ENCODE assay signal across 36 mouse cellular contexts in the genomic region with DNA sequence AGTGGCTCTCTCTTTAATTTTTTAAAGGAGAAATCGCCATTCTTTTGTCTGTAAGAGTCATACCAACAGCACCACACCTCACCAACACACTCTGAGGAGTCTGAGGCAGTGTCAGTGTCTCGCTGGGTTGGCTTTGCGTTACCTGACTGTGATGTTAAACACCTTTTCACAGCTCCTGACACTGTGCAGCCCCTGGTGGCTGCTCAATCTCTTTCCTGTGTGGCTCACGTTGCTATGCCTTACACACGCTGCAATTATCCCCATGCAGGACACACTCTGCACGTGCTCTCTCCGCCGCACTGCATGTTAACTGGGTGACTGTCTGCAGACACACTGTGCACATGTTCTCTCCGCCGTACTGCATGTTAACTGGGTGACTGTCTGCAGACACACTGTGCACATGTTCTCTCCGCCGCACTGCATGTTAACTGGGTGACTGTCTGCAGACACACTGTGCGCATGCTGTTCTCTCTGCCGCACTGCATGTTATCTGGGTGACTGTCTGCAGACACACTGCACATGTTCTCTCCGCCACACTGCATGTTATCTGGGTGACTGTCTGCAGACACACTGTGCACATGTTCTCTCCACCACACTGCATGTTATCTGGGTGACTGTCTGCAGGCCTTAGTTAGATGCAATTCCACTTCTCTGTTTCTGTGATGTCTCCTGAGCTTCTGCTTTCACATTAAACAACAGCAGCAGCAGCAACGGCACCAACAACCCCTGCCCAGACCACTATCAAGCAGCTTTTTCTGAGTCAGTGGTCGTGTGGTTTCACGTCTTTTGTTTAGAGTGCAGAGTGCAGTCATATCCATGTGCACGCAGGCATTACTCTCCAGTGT. TPM values are rescaled to one million over a fixed set of nuclear protein-coding genes. Genes with fewer than 3 reads are reported as not detected.
DNase-seq lines count a peak whose midpoint lies in the region; ATAC-seq and TF ChIP-seq lines count a peak whose summit lies in the region.
"Had no signal": no experiment of that assay in that cellular context is flagged by ENCODE, and none has a peak within 500 bp of the region (broad histone marks: within the 10 kb centered on the region; RNA-seq: fewer than 3 reads in every experiment).

No protein-coding gene starts in this region.

- no peak for TF ChIP-seq CTCF in MEL (IDR thresholded peaks at IDR 0.05 in 2 of 3, conservative IDR thresholded peaks at IDR 0.05 in 1 of 3; ENCODE audit: control insufficient read depth in 1 of 3, insufficient read depth in 1 of 3, low read depth in 2 of 3, low read length in 3 of 3, poor library complexity in 1 of 3, severe bottlenecking in 1 of 3)

- H3K4me3 ChIP-seq in MEL (ENCODE audit: control insufficient read depth in 1 of 2, insufficient read depth in 1 of 2, low read depth in 2 of 2, low read length in 2 of 2): no peak overlapping the region
- no peak overlapping the region for H3K4me3 ChIP-seq in forebrain, embryonic 15.5 days
- H3K4me3 ChIP-seq: embryonic facial prominence, embryonic 13.5 days; erythroblast, embryonic 14.5 days; forebrain, embryonic 12.5 days; gastrocnemius, adult 2 months; heart, embryonic 12.5 days; hindbrain, embryonic 10.5 days; limb, embryonic 10.5 days; neural tube, embryonic 12.5 days had no signal

- H3K79me2 ChIP-seq in MEL (ENCODE audit: control insufficient read depth, insufficient read depth, low read length, poor library complexity): no peaks in the 10 kb centered on the region

- peak; percentile 12 for DNase-seq in thymus, postnatal 4 days
- no peak for DNase-seq in thymus, postnatal 10 days (ENCODE audit: low spot score in 2 of 2)
- no peak for DNase-seq in MEL (ENCODE audit: low read depth, low spot score)
- no peak for DNase-seq in B cell, adult 2 months
- DNase-seq: adrenal gland, postnatal 36 days; cerebellum, adult 2 months; cerebellum, postnatal 25 days; embryo, embryonic 11 days; gastrocnemius, adult 2 months; heart, postnatal 10 days; kidney, adult 2 months; liver; midbrain, embryonic 14.5 days; right cerebral cortex, postnatal 14 days; thymus, postnatal 14 days had no signal

- no peak for TF ChIP-seq POLR2A in MEL (IDR thresholded peaks at IDR 0.05; ENCODE audit: control insufficient read depth in 1 of 2, insufficient read depth in 1 of 2, low read depth in 1 of 2, low read length in 2 of 2, poor library complexity in 1 of 2)

- no peak overlapping the region for H3K9ac ChIP-seq in MEL (ENCODE audit: control insufficient read depth, low read depth, low read length, poor library complexity, severe bottlenecking)
- H3K9ac ChIP-seq in forebrain, embryonic 15.5 days (replicated peaks): no peak overlapping the region
- H3K9ac ChIP-seq: embryonic facial prominence, embryonic 13.5 days; forebrain, embryonic 12.5 days; heart, embryonic 12.5 days; neural tube, embryonic 12.5 days had no signal

- H3K4me1 ChIP-seq in MEL (ENCODE audit: control insufficient read depth in 1 of 2, insufficient read depth in 2 of 2, low read length in 2 of 2): no peaks in the 10 kb centered on the region
- H3K4me1 ChIP-seq in forebrain, embryonic 15.5 days: no peaks in the 10 kb centered on the region
- H3K4me1 ChIP-seq: embryonic facial prominence, embryonic 13.5 days; forebrain, embryonic 12.5 days; heart, embryonic 12.5 days; hindbrain, embryonic 10.5 days; limb, embryonic 10.5 days; neural tube, embryonic 12.5 days had no signal

- no peak overlapping the region for H3K27ac ChIP-seq in MEL (ENCODE audit: control insufficient read depth, low read depth, low read length)
- no peak overlapping the region for H3K27ac ChIP-seq in forebrain, embryonic 15.5 days (replicated peaks)
- H3K27ac ChIP-seq: embryonic facial prominence, embryonic 13.5 days; forebrain, embryonic 12.5 days; gastrocnemius, adult 2 months; hindbrain, embryonic 10.5 days; kidney, postnatal 0 days; limb, embryonic 10.5 days; neural tube, embryonic 12.5 days had no signal

- TF ChIP-seq EP300 in MEL (IDR thresholded peaks at IDR 0.05; ENCODE audit: low read depth in 1 of 2, low read length in 2 of 2): no peak

- H3K27me3 ChIP-seq in MEL (ENCODE audit: control insufficient read depth in 1 of 2, insufficient read depth in 2 of 2, low read length in 2 of 2): no peaks in the 10 kb centered on the region
- H3K27me3 ChIP-seq in forebrain, embryonic 15.5 days: no peaks in the 10 kb centered on the region
- H3K27me3 ChIP-seq: embryonic facial prominence, embryonic 13.5 days; forebrain, embryonic 12.5 days; heart, embryonic 12.5 days; neural tube, embryonic 12.5 days had no signal

- 92% methylated on average over 19 of the region's 19 CpGs for WGBS in forebrain, embryonic 15.5 days

- peak; percentile 45 for ATAC-seq in common myeloid progenitor, adult 5-6 weeks (replicated peaks; ENCODE audit: low read depth, poor library complexity, severe bottlenecking)
- no peak for ATAC-seq in forebrain, embryonic 15.5 days (replicated peaks)
- no peak for ATAC-seq in frontal cortex, adult (ENCODE audit: low TSS enrichment)
- ATAC-seq: lung, postnatal 0 days had no signal

- no peak overlapping the region for H3K4me2 ChIP-seq in forebrain, embryonic 15.5 days (replicated peaks)
- H3K4me2 ChIP-seq: embryonic facial prominence, embryonic 13.5 days; forebrain, embryonic 12.5 days; heart, embryonic 12.5 days; neural tube, embryonic 12.5 days had no signal

- H3K9me3 ChIP-seq in MEL (replicated peaks; ENCODE audit: insufficient read depth, low read length): no peaks in the 10 kb centered on the region
- H3K9me3 ChIP-seq in forebrain, embryonic 15.5 days: no peaks in the 10 kb centered on the region
- H3K9me3 ChIP-seq: embryonic facial prominence, embryonic 13.5 days; forebrain, embryonic 12.5 days; heart, embryonic 12.5 days; hindbrain, embryonic 10.5 days; limb, embryonic 10.5 days; neural tube, embryonic 12.5 days had no signal

- peaks cover 0 to 10% of the 10 kb centered on the region in 2 experiments; a peak in 2 of 4 replicates for H3K36me3 ChIP-seq in MEL (ENCODE audit: control insufficient read depth in 1 of 2, insufficient read depth in 2 of 2, low read length in 2 of 2)
- H3K36me3 ChIP-seq in forebrain, embryonic 15.5 days: peaks cover 24% of the 10 kb centered on the region

- no peak for TF ChIP-seq RAD21 in MEL (IDR thresholded peaks at IDR 0.05; ENCODE audit: low read depth, low read length)

TF ChIP-seq in MEL, 35 proteins besides CTCF, POLR2A, EP300 and RAD21:
- TF ChIP-seq ZKSCAN1 (IDR thresholded peaks at IDR 0.05; ENCODE audit: low read depth, low read length) (peak; percentile 92), MYB (IDR thresholded peaks at IDR 0.05; ENCODE audit: low read depth, low read length) (no peak)

RNA-seq across cellular contexts. Expression of gene Rab3ip, which starts 26.7 kb away (rescaled TPM):
- 15.2 and 16.8 TPM in 2 replicates for total RNA-seq in MEL (2012; rRNA removed)
- polyA plus RNA-seq in MEL (2012; ENCODE audit: insufficient read depth in 1 of 2, insufficient read length in 2 of 2, low read depth in 1 of 2, low replicate concordance in 2 of 2, missing spikeins in 1 of 2): 10 to 100 TPM in 1 of 2 experiments, not detected in 1; 23.2 TPM
- 8.2 and 14.3 TPM in 2 replicates for total RNA-seq in common myeloid progenitor, adult 5-6 weeks (2017)
- polyA plus RNA-seq in forebrain, embryonic 15.5 days (2015; fragmentation: Nextera tagmentation; extraction: Ambion mirVana): 48.6 and 50.4 TPM in 2 replicates

RNA-seq across cellular contexts. Expression of gene Myrfl, which starts 27.2 kb away (rescaled TPM):
- not detected in 2 replicates for total RNA-seq in MEL (2012; rRNA removed)
- polyA plus RNA-seq in MEL (2012; ENCODE audit: insufficient read depth in 1 of 2, insufficient read length in 2 of 2, low read depth in 1 of 2, low replicate concordance in 2 of 2, missing spikeins in 1 of 2): under 1 TPM in 1 of 2 experiments, not detected in 1; 0.03 TPM
- total RNA-seq in common myeloid progenitor, adult 5-6 weeks (2017): 0.24 TPM in 1 of 2 replicates, not detected in the other
- polyA plus RNA-seq in forebrain, embryonic 15.5 days (2015; fragmentation: Nextera tagmentation; extraction: Ambion mirVana): 0.05 and 0.08 TPM in 2 replicates
- total RNA-seq: megakaryocyte-erythroid progenitor cell, adult 5-6 weeks had no signal
- polyA plus RNA-seq: C2C12; erythroblast, embryonic 14.5 days; lung, postnatal 0 days had no signal

RNA-seq across cellular contexts. Expression of gene Gm10271, which starts 48.5 kb away (rescaled TPM):
- total RNA-seq in MEL (2012; rRNA removed): not detected in 2 replicates
- not detected for polyA plus RNA-seq in MEL (2012; ENCODE audit: insufficient read depth in 1 of 2, insufficient read length in 2 of 2, low read depth in 1 of 2, low replicate concordance in 2 of 2, missing spikeins in 1 of 2)
- not detected in 2 replicates for total RNA-seq in common myeloid progenitor, adult 5-6 weeks (2017)
- not detected in 2 replicates for polyA plus RNA-seq in forebrain, embryonic 15.5 days (2015; fragmentation: Nextera tagmentation; extraction: Ambion mirVana)
- total RNA-seq: adrenal gland, postnatal 36 days; gastrocnemius, adult 2 months; heart, postnatal 10 days; layer of hippocampus, adult 18-20 months; layer of hippocampus, postnatal 14 days; left cerebral cortex, adult 8-10 months; megakaryocyte-erythroid progenitor cell, adult 5-6 weeks had no signal
- polyA plus RNA-seq: C2C12; cerebellum, adult 2 months; embryonic facial prominence, embryonic 13.5 days; erythroblast, embryonic 14.5 days; forebrain, embryonic 12.5 days; frontal cortex, adult 2 months; gonadal fat pad, adult 2 months; heart, embryonic 12.5 days; hindbrain, embryonic 10.5 days; kidney, adult 2 months; kidney, postnatal 0 days; limb, embryonic 10.5 days; liver, embryonic 16.5 days; lung, postnatal 0 days; midbrain, embryonic 14.5 days; neural tube, embryonic 12.5 days; testis, adult 2 months had no signal
